ENCODE assay signal across 33 mouse cellular contexts in genomic region chr2:35484102-35484501, GRCm38 (mm10).
"Had no signal": no experiment of that assay in that cellular context is flagged by ENCODE, and none has a peak within 500 bp of the region (broad histone marks: within the 10 kb centered on the region; RNA-seq: fewer than 3 reads in every experiment).

No protein-coding gene starts in this region.

- H3K4me2 ChIP-seq: heart, embryonic 11.5 days; heart, embryonic 12.5 days; heart, embryonic 13.5 days; heart, embryonic 15.5 days; hindbrain, embryonic 12.5 days; hindbrain, embryonic 13.5 days; hindbrain, embryonic 14.5 days; hindbrain, embryonic 15.5 days; kidney, embryonic 15.5 days had no signal

- H3K4me1 ChIP-seq: kidney, embryonic 15.5 days had no signal

- ATAC-seq: hindbrain, embryonic 16.5 days; hindbrain, postnatal 0 days; inflammation-experienced regulatory T-cells, adult 6 months; intestine, embryonic 16.5 days; intestine, postnatal 0 days had no signal

- H3K9me3 ChIP-seq: heart, embryonic 12.5 days; heart, embryonic 13.5 days; heart, embryonic 15.5 days; hindbrain, embryonic 10.5 days; hindbrain, embryonic 12.5 days; hindbrain, embryonic 13.5 days; hindbrain, embryonic 15.5 days; kidney, embryonic 15.5 days had no signal

- H3K4me3 ChIP-seq: heart, embryonic 12.5 days; heart, embryonic 13.5 days; heart, embryonic 15.5 days; hindbrain, embryonic 10.5 days; hindbrain, embryonic 12.5 days; hindbrain, embryonic 13.5 days; hindbrain, embryonic 15.5 days; kidney, embryonic 15.5 days; layer of hippocampus, adult 2 months; left cerebral cortex, adult 2 months had no signal

- DNase-seq: heart, postnatal 10 days; heart, postnatal 14 days; heart, postnatal 36 days; heart, postnatal 4 days; kidney, adult 11 months; kidney, adult 18-20 months; kidney, adult 2 months; kidney, adult 8-10 months; kidney, adult 9 months; kidney, postnatal 10 days; kidney, postnatal 14 days; kidney, postnatal 36 days; kidney, postnatal 4 days; layer of hippocampus, adult 9-11 months; layer of hippocampus, postnatal 36 days had no signal

- H3K36me3 ChIP-seq: heart, embryonic 12.5 days; heart, embryonic 13.5 days; heart, embryonic 15.5 days; hindbrain, embryonic 10.5 days; hindbrain, embryonic 12.5 days; hindbrain, embryonic 13.5 days; hindbrain, embryonic 15.5 days; kidney, embryonic 15.5 days had no signal

- H3K27me3 ChIP-seq: heart, embryonic 12.5 days; heart, embryonic 13.5 days; heart, embryonic 15.5 days; hindbrain, embryonic 12.5 days; hindbrain, embryonic 13.5 days; hindbrain, embryonic 15.5 days; kidney, embryonic 15.5 days had no signal

- H3K27ac ChIP-seq: heart, embryonic 13.5 days; heart, embryonic 15.5 days; hindbrain, embryonic 10.5 days; hindbrain, embryonic 12.5 days; hindbrain, embryonic 13.5 days; hindbrain, embryonic 14.5 days; hindbrain, embryonic 15.5 days; hindbrain, postnatal 0 days; kidney, embryonic 15.5 days; kidney, postnatal 0 days; layer of hippocampus, adult 2 months; left cerebral cortex, adult 2 months had no signal

- H3K9ac ChIP-seq: heart, embryonic 12.5 days; heart, embryonic 13.5 days; heart, embryonic 15.5 days; hindbrain, embryonic 12.5 days; hindbrain, embryonic 13.5 days; hindbrain, embryonic 14.5 days; hindbrain, embryonic 15.5 days; kidney, embryonic 15.5 days had no signal
